Mouse (Mus musculus) left cerebral cortex, adult 9 months (tissue): ENCODE results near the gene Ccdc137.
A peak's percentile ranks its signal among the peaks of the same experiment; 100 is the strongest.
"Not testable (repeated sequence)": the region's sequence is repeated elsewhere in the genome, so short reads cannot be mapped to it uniquely, and the experiment has no call there.

Experiments used
- DNase-seq, 2 experiments: peaks; one replicate each; pipeline ENCODE4 v3.0.0; 2022; ENCODE audit warnings: low spot score in 2 of 2

The Ccdc137 gene

DNA sequence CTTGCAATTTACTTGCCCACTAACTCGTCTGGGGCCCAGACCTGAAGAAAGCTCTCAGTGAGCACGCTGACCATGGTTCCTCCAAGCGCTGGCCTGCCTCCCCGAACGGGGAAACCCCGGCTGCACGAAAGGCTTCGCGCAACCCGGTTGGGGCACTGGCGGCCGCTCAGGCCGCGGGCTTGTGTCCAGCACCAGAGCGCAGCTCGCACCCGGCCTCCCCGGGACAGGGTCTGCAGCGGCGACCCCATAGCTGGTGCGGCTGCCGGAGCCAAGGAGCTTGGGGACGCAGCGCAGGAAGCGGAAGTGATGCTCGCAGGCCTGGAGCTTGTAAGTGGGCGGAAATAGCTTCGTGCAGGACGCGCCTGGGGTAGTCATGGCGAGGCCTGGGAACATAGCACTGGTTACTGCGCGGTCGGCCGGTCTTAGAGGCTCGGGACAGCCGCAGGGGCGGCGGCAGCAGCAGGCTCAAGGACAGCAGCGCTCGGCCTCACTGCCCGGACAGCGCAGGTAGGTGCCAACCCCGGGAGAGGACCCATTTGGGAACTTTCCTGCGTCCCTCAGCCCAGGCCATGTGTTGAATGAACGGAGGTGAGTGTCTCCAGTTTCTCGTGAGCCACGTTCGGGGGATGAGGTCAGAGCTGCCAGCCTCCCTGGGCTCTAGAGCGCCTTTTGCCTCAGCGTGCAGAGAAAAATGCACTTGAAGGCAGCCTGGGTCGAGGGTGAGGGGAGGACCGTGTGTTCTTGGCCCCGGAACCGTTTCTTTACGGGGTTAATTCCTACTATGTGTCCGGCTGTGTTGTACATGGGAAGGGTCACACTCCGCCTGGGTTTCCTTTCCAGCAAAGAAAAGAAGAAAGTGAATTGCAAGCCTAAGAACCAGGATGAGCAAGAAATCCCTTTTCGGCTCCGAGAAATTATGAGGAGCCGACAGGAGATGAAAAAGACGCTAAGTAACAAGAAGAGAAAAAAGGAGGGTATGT, at the start of gene Ccdc137, which contains the start of gene Oxld1:
Gene Ccdc137 (plus strand): TSS at position 344 of the 980 bp plus-strand sequence.
Gene Oxld1 (minus strand): TSS at position 297 of the 980 bp plus-strand sequence.
- peak in 1 of 2 experiments; percentile 73 for DNase-seq

GRCm38 (mm10) chr11:120413621-120414020, 44.3 kb upstream of the Ccdc137 start:
- not testable (repeated sequence) for DNase-seq

DNA sequence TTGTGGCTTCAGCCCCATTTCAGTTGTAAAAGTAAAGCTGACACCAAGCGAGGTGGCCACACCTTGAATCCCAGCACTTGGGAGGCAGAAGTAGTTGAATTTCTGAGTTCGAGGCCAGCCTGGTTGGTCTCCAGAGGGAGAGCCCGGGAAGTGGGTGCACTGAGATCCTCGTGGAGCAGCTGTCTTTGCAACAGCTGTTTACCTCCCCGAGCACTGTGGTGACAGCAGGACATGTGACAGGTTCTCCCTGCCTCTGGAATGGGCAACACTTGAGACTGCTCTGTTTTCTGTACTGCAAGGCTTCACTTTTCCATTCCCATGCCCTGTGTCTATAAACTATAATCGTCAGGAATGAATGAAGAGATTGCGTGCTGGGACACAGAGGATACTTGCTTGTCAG, 40.1 kb upstream of the Ccdc137 start:
- DNase-seq = no peak

DNA sequence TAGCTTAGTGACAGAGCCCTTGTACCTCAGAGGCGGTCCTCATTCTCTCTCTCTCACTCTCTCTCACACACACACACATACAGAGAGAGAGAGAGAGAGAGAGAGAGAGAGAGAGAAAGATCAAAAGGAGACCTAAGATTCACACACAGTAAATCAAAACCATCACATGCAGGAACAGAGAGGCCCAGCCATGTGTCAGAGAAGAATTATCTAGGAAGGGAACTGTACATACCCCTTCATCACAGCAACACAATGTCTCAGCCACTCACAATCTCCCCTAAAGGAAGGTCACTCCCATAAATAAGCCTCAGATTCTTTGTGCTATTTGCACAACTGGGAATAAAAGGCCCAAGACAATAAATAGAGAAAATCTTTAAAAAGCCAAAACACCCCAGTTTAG, 39.3 kb upstream of the Ccdc137 start:
- no peak for DNase-seq

- no peak for DNase-seq
These were observed 35.0 kb upstream of the Ccdc137 start for GRCm38 (mm10) chr11:120422651-120423568.

GRCm38 (mm10) chr11:120423569-120424295, 34.2 kb upstream of the Ccdc137 start:
- DNase-seq = peak in 1 of 2 experiments; percentile 59

DNA sequence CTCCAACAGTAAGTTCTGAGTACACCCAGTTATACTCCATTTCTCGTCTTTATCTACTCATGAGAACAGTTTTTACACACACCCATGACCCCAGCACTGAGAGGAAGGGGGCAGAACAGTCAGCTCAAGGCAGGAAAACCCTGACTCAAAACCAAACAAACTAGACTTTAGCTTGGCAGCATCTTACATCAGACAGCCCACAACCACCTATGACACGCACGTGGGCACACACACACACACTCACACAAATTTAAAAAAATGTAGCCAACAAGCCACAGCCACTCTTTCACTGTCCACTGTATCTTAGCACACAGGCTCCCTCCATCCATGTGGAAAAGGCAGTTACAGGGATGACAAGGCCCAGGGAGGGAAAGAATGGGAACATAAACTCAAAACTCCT, 31.2 kb upstream of the Ccdc137 start:
- no peak for DNase-seq

- peak; percentile 45 to 80 for DNase-seq
These were observed 20.6 kb upstream of the Ccdc137 start, which contains the start of gene Nploc4 for GRCm38 (mm10) chr11:120437152-120437856. TSS of gene Nploc4 (minus strand) at chr11:120437708.

- no peak for DNase-seq
These were observed 20.0 kb upstream of the Ccdc137 start for GRCm38 (mm10) chr11:120437857-120438385.

DNA sequence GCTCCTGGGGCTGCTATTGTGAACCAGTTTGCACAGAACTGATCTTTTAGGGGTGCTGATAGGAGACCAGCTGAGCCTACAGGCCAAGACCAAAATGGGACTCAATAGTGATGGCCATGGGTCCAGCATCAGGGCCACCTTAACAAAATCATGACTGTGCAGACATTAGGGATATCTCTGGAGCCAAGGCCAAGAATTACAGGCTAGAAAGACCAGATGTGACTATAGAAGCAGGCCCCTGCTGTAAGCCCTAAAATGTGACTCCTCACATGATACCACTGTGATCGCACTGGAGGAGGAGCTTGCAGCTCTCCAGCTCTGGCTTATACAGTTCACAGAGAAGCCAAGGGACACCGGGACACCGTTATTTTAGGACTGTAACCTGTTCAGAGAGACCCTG, 15.6 kb upstream of the Ccdc137 start, which contains the start of gene Tspan10:
Gene Tspan10 (plus strand): TSS at position 301 of the 400 bp plus-strand sequence.
- no peak for DNase-seq

GRCm38 (mm10) chr11:120442765-120443280, 15.1 kb upstream of the Ccdc137 start:
- no peak for DNase-seq

DNA sequence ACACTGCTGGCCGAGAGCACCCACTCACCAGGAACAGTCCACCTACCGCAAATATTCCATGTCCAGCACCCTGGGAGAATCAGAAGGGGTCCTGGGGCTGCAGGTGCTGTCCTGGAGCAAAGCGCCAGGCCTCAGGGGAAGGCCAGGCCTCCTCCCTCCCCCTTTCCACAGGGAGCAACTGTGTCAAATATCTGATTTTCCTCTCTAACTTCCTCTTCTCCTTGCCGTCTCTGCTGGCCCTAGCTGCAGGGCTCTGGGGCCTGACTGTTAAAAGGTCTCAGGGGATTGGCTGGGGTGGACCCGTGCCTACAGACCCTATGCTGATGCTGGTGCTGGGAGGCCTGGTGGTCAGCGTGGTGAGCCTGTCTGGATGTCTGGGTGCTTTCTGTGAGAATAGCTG, 13.8 kb upstream of the Ccdc137 start:
- DNase-seq = no peak

- no peak for DNase-seq
These were observed 12.4 kb upstream of the Ccdc137 start for GRCm38 (mm10) chr11:120445475-120445874.

GRCm38 (mm10) chr11:120447179-120447578, 10.7 kb upstream of the Ccdc137 start:
- no peak for DNase-seq

DNA sequence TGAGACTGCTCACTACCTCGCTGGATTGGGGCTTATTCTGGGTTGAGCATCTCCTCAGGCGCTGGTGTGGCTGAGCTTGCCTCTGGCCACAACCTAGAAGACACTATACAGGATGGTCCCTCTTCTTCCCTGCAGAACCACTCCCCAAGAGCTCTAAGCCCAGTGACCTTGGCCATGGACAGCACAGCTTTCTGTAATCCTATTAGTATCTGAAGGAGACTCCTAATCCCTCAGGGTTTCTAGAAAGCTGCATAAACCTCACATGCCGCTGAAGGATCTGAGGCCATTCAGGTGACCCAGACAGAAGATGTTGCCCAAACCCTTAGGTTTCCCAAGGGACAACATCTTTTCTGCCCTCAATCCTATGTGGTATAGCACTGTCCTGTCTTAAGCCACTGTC, 5.7 kb upstream of the Ccdc137 start:
- no peak for DNase-seq

DNA sequence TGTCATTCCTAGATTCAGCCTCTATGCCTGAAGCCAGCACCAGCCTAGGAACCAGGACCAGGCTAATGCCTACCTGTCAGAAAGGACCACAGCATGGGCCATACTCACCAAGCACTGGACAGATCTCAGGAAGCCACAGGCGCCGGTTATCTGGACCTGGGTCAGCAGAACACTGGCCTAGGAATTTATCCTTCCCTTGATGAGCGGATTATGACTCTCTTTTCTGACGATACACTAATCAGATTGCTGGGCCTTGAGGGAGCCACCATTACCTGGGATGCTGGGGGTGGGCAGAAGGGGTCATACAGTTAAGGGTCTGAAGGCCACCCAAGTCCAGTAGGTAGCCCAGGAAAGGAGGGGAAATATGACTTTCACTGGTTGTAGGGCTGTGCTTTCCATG, 4.6 kb upstream of the Ccdc137 start, which contains the start of gene Pde6g:
Gene Pde6g (minus strand): TSS at position 195 of the 400 bp plus-strand sequence.
- DNase-seq = no peak

GRCm38 (mm10) chr11:120454965-120455364, 3.0 kb upstream of the Ccdc137 start:
- no peak for DNase-seq

DNA sequence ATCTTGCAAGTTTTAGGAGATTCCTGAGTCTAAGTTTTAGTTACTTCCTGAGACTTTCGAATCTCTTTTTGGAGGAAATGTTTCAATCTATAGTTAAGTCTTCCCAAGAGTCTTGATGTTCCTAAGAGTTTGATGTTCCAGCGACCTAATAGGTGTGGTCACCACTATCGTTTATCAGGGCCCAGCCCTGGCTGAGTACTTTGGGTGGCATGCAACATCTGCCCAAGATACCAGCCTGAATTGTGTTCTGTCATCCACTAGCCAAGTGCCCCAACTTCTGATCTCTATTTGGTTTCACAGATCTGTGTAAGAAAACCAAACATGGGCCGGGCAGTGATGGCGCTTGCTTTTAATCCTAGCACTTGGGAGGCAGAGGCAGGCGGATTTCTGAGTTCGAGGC, 2.5 kb upstream of the Ccdc137 start:
- no peak for DNase-seq

- no peak for DNase-seq
These were observed 545 bp upstream of the Ccdc137 start for GRCm38 (mm10) chr11:120457370-120457769.
